Mouse (Mus musculus) embryonic facial prominence, embryonic 13.5 days (tissue): ENCODE data around the gene Dpp3. TPM values are rescaled to one million over a fixed set of nuclear protein-coding genes. Genes with fewer than 3 reads are reported as not detected.

Experiments used
- ATAC-seq: fragments of 200-750 bp; cut with Nextera tagmentation; 2 replicates; pipeline ENCODE4 v1.8.0; 2017; ENCODE audit warnings: low read depth; ENCODE audit not compliant: insufficient number of reproducible peaks, insufficient read depth, low FRiP score, low TSS enrichment
- H3K27ac ChIP-seq: fragments of 300-500 bp; sonication (generic); 2 replicates; pipeline ENCODE4 v1.5.1; 2015; ENCODE audit warnings: moderate library complexity, mild to moderate bottlenecking, inconsistent platforms
- H3K27me3 ChIP-seq: fragments of 300-500 bp; sonication (generic); 2 replicates; pipeline ENCODE4 v1.6.1; 2015; ENCODE audit warnings: mild to moderate bottlenecking, inconsistent platforms
- H3K36me3 ChIP-seq: fragments of 300-500 bp; sonication (generic); 2 replicates; pipeline ENCODE4 v1.6.1; 2015; ENCODE audit warnings: mild to moderate bottlenecking, inconsistent platforms
- H3K4me1 ChIP-seq: fragments of 300-500 bp; sonication (generic); 2 replicates; pipeline ENCODE4 v1.6.1; 2015; ENCODE audit warnings: inconsistent platforms
- H3K4me2 ChIP-seq: fragments of 300-500 bp; sonication (generic); 2 replicates; pipeline ENCODE4 v1.6.1; 2015; ENCODE audit warnings: moderate library complexity, mild to moderate bottlenecking, inconsistent platforms
- H3K4me3 ChIP-seq: fragments of 300-500 bp; sonication (generic); 2 replicates; pipeline ENCODE4 v1.5.1; 2015; ENCODE audit warnings: mild to moderate bottlenecking, inconsistent platforms
- H3K9ac ChIP-seq: fragments of 300-500 bp; sonication (generic); 2 replicates; pipeline ENCODE4 v1.6.1; 2015; ENCODE audit warnings: mild to moderate bottlenecking, inconsistent platforms
- H3K9me3 ChIP-seq: fragments of 300-500 bp; sonication (generic); 2 replicates; pipeline ENCODE4 v1.6.1; 2016; ENCODE audit warnings: inconsistent platforms
- WGBS: fragments of 180-500 bp; shearing (Covaris S2); methylation state at CpG from one replicate; pipeline ENCODE4 v1.1.7; 2015; ENCODE audit warnings: mixed read lengths; 5-methylcytosine and 5-hydroxymethylcytosine counted together
- polyA plus RNA-seq: library from polyadenylated mRNA; unstranded; fragments of >200 nt; fragmentation: Nextera tagmentation; extraction: Ambion mirVana; gene quantifications from 2 replicates; pipeline ENCODE4 v1.2.1, GENCODE M21; 2015

Gene Dpp3
- polyA plus RNA-seq, 1 experiment from 2014 or later: 121 TPM

- Histone ChIP-seq H3K9me3 (no peaks in the 10 kb centered on the region), H3K4me3 (no peak overlapping the region), H3K4me1 (peaks cover 26% of the 10 kb centered on the region), H3K4me2 (no peak overlapping the region), H3K36me3 (peaks cover 62% of the 10 kb centered on the region), H3K27me3 (no peaks in the 10 kb centered on the region), H3K27ac (no peak overlapping the region), H3K9ac (no peak overlapping the region)
- no peak for ATAC-seq
- WGBS: 92% methylated on average over 11 of the region's 11 CpGs
Measured at GRCm38 (mm10) chr19:4925121-4925860, 2.8 kb downstream of the Dpp3 start.

GRCm38 (mm10) chr19:4919652-4920051 is 8.4 kb downstream of the Dpp3 start:
- H3K27me3 ChIP-seq: no peaks in the 10 kb centered on the region
- H3K4me3 ChIP-seq: no peak overlapping the region
- H3K9ac ChIP-seq: no peak overlapping the region
- 83% methylated on average over 6 of the region's 6 CpGs for WGBS
- no peak for ATAC-seq
- no peak overlapping the region for H3K27ac ChIP-seq
- H3K4me1 ChIP-seq: no peaks in the 10 kb centered on the region
- H3K9me3 ChIP-seq: no peaks in the 10 kb centered on the region
- no peak overlapping the region for H3K4me2 ChIP-seq
- H3K36me3 ChIP-seq: peaks cover 99% of the 10 kb centered on the region

GRCm38 (mm10) chr19:4916827-4917226 is 11.3 kb downstream of the Dpp3 start:
- H3K27ac ChIP-seq: no peak overlapping the region
- H3K9me3 ChIP-seq: no peaks in the 10 kb centered on the region
- H3K27me3 ChIP-seq: no peaks in the 10 kb centered on the region
- peaks cover 97% of the 10 kb centered on the region for H3K36me3 ChIP-seq
- H3K9ac ChIP-seq: no peak overlapping the region
- ATAC-seq: no peak
- no peaks in the 10 kb centered on the region for H3K4me1 ChIP-seq
- no peak overlapping the region for H3K4me3 ChIP-seq
- WGBS: 80% methylated on average over 10 of the region's 10 CpGs
- no peak overlapping the region for H3K4me2 ChIP-seq

- Histone ChIP-seq H3K27me3 (no peaks in the 10 kb centered on the region), H3K36me3 (peaks cover 97% of the 10 kb centered on the region), H3K4me1 (no peaks in the 10 kb centered on the region), H3K9me3 (no peaks in the 10 kb centered on the region), H3K9ac (no peak overlapping the region), H3K4me3 (no peak overlapping the region), H3K4me2 (no peak overlapping the region), H3K27ac (no peak overlapping the region)
- 92% methylated on average over 15 of the region's 15 CpGs for WGBS
- ATAC-seq: no peak
Measured at GRCm38 (mm10) chr19:4915924-4916603, 12.0 kb downstream of the Dpp3 start.

- ATAC-seq: no peak
- no peaks in the 10 kb centered on the region for H3K27me3 ChIP-seq
- H3K36me3 ChIP-seq: peaks cover 70% of the 10 kb centered on the region
Measured at GRCm38 (mm10) chr19:4909376-4909775, 18.7 kb downstream of the Dpp3 start.

GRCm38 (mm10) chr19:4908107-4908506 is 20.0 kb downstream of the Dpp3 start:
- Histone ChIP-seq H3K36me3 (peaks cover 60% of the 10 kb centered on the region), H3K4me3 (no peak overlapping the region)
- 86% methylated on average over 4 of the region's 4 CpGs for WGBS

More at GRCm38 (mm10) chr19:4909376-4909775, 18.7 kb downstream of the Dpp3 start:
- Histone ChIP-seq H3K27ac (no peak overlapping the region), H3K4me2 (no peak overlapping the region), H3K9ac (no peak overlapping the region), H3K4me3 (no peak overlapping the region), H3K4me1 (peaks cover 6% of the 10 kb centered on the region; the same call in 1 of the 2 replicates), H3K9me3 (no peaks in the 10 kb centered on the region)
- WGBS: 90% methylated on average over 7 of the region's 7 CpGs

GRCm38 (mm10) chr19:4905979-4906794 is 21.9 kb downstream of the Dpp3 start, which contains the start of gene Bbs1:
TSS of gene Bbs1 (minus strand) at chr19:4906628.
- WGBS: 7% methylated on average over 31 of the region's 31 CpGs
- H3K4me2 ChIP-seq: peak within 1 kb of the TSS; percentile 61

More at GRCm38 (mm10) chr19:4908107-4908506, 20.0 kb downstream of the Dpp3 start:
- ATAC-seq: no peak
- H3K27me3 ChIP-seq: no peaks in the 10 kb centered on the region
- no peaks in the 10 kb centered on the region for H3K9me3 ChIP-seq
- no peak overlapping the region for H3K4me2 ChIP-seq
- peaks cover 6% of the 10 kb centered on the region; the same call in 1 of the 2 replicates for H3K4me1 ChIP-seq
- no peak overlapping the region for H3K9ac ChIP-seq
- H3K27ac ChIP-seq: no peak overlapping the region

GRCm38 (mm10) chr19:4899888-4900287 is 28.2 kb downstream of the Dpp3 start:
- Histone ChIP-seq H3K36me3 (peaks cover 23% of the 10 kb centered on the region), H3K4me1 (no peaks in the 10 kb centered on the region), H3K27ac (no peak overlapping the region), H3K9ac (no peak overlapping the region), H3K27me3 (no peaks in the 10 kb centered on the region), H3K4me3 (no peak overlapping the region), H3K9me3 (no peaks in the 10 kb centered on the region), H3K4me2 (no peak overlapping the region)
- WGBS: 79% methylated on average over 3 of the region's 3 CpGs
- ATAC-seq: no peak

More at GRCm38 (mm10) chr19:4905979-4906794, 21.9 kb downstream of the Dpp3 start, which contains the start of gene Bbs1:
- peak within 1 kb of the TSS; percentile 75 for H3K9ac ChIP-seq
- peaks cover 51% of the 10 kb centered on the region for H3K36me3 ChIP-seq
- no peaks in the 10 kb centered on the region for H3K27me3 ChIP-seq
- ATAC-seq: peak; percentile 62; the same call in 1 of the 2 replicates
- no peaks in the 10 kb centered on the region for H3K9me3 ChIP-seq
- peaks cover 6% of the 10 kb centered on the region; the same call in 1 of the 2 replicates for H3K4me1 ChIP-seq
- H3K4me3 ChIP-seq: peak within 1 kb of the TSS; percentile 65
- H3K27ac ChIP-seq: no peak within 1 kb of the TSS

- no peak overlapping the region for H3K4me2 ChIP-seq
- no peak overlapping the region for H3K27ac ChIP-seq
- no peak overlapping the region for H3K4me3 ChIP-seq
- no peaks in the 10 kb centered on the region for H3K9me3 ChIP-seq
- no peaks in the 10 kb centered on the region for H3K4me1 ChIP-seq
- peaks cover 23% of the 10 kb centered on the region for H3K36me3 ChIP-seq
- H3K9ac ChIP-seq: no peak overlapping the region
- H3K27me3 ChIP-seq: no peaks in the 10 kb centered on the region
- 62% methylated on average over 9 of the region's 9 CpGs for WGBS
- no peak for ATAC-seq
Measured at GRCm38 (mm10) chr19:4898972-4899371, 29.1 kb downstream of the Dpp3 start.

- H3K27ac ChIP-seq: no peak overlapping the region
- peaks cover 20% of the 10 kb centered on the region for H3K36me3 ChIP-seq
- H3K4me2 ChIP-seq: no peak overlapping the region
- H3K9ac ChIP-seq: no peak overlapping the region
- H3K9me3 ChIP-seq: no peaks in the 10 kb centered on the region
- WGBS: 51% methylated on average over 21 of the region's 21 CpGs
- no peak overlapping the region for H3K4me3 ChIP-seq
- H3K27me3 ChIP-seq: no peaks in the 10 kb centered on the region
- no peak for ATAC-seq
- no peaks in the 10 kb centered on the region for H3K4me1 ChIP-seq
Measured at GRCm38 (mm10) chr19:4896780-4897520, 31.1 kb downstream of the Dpp3 start.

GRCm38 (mm10) chr19:4891798-4892197 is 36.3 kb downstream of the Dpp3 start:
- Histone ChIP-seq H3K36me3 (peaks cover 32% of the 10 kb centered on the region), H3K9me3 (no peaks in the 10 kb centered on the region), H3K27me3 (no peaks in the 10 kb centered on the region), H3K4me1 (no peaks in the 10 kb centered on the region), H3K4me2 (no peak overlapping the region), H3K4me3 (no peak overlapping the region), H3K27ac (no peak overlapping the region), H3K9ac (no peak overlapping the region)
- WGBS: 80% methylated on average over 3 of the region's 3 CpGs
- no peak for ATAC-seq
